Mouse (Mus musculus) forebrain, embryonic 13.5 days (tissue): ENCODE measurements around the gene D8Ertd738e. TPM values are rescaled to one million over a fixed set of nuclear protein-coding genes. Genes with fewer than 3 reads are reported as not detected.
"Not testable (repeated sequence)": the region's sequence is repeated elsewhere in the genome, so short reads cannot be mapped to it uniquely, and the experiment has no call there.

Experiments used
- ATAC-seq: fragments of 200-750 bp; cut with Nextera tagmentation; 2 replicates; pipeline ENCODE4 v1.8.0; 2017
- H3K27ac ChIP-seq: fragments of 300-500 bp; sonication (generic); 2 replicates; pipeline ENCODE4 v1.5.1; 2015; ENCODE audit warnings: inconsistent platforms, mild to moderate bottlenecking, moderate library complexity
- H3K27me3 ChIP-seq: fragments of 300-500 bp; sonication (generic); 2 replicates; pipeline ENCODE4 v1.6.1; 2015; ENCODE audit warnings: mild to moderate bottlenecking, inconsistent platforms
- H3K36me3 ChIP-seq: fragments of 300-500 bp; sonication (generic); 2 replicates; pipeline ENCODE4 v1.6.1; 2015; ENCODE audit warnings: mild to moderate bottlenecking, inconsistent platforms; ENCODE audit not compliant: poor library complexity, severe bottlenecking
- H3K4me1 ChIP-seq: fragments of 300-500 bp; sonication (generic); 2 replicates; pipeline ENCODE4 v1.6.1; 2015; ENCODE audit warnings: inconsistent platforms
- H3K4me2 ChIP-seq: fragments of 300-500 bp; sonication (generic); 2 replicates; pipeline ENCODE4 v1.6.1; 2015; ENCODE audit warnings: inconsistent platforms, mild to moderate bottlenecking, moderate library complexity
- H3K4me3 ChIP-seq: fragments of 300-500 bp; sonication (generic); 2 replicates; pipeline ENCODE4 v1.5.1; 2015; ENCODE audit warnings: mild to moderate bottlenecking, inconsistent platforms
- H3K9ac ChIP-seq: fragments of 300-500 bp; sonication (generic); 2 replicates; pipeline ENCODE4 v1.6.1; 2015; ENCODE audit warnings: mild to moderate bottlenecking, inconsistent platforms
- H3K9me3 ChIP-seq: fragments of 300-500 bp; sonication (generic); replicated peaks from 2 replicates; pipeline ENCODE4 v1.6.1; 2016; ENCODE audit warnings: inconsistent platforms
- WGBS: fragments of 180-500 bp; shearing (Covaris S2); methylation state at CpG from one replicate; pipeline ENCODE4 v1.1.7; 2015; 5-methylcytosine and 5-hydroxymethylcytosine counted together
- polyA plus RNA-seq: library from polyadenylated mRNA; unstranded; fragments of >200 nt; fragmentation: Nextera tagmentation; extraction: Ambion mirVana; gene quantifications from 2 replicates; pipeline ENCODE4 v1.2.1, GENCODE M21; 2015

D8Ertd738e gene
- polyA plus RNA-seq, result 294 and 310 TPM in 2 replicates

- Histone ChIP-seq H3K27ac (peak within 1 kb of the TSS; percentile 63; the same call in 1 of the 2 replicates), H3K4me3 (peak within 1 kb of the TSS; percentile 93)
These were observed at the start of gene D8Ertd738e for GRCm38 (mm10) chr8:84249257-84250170. Gene D8Ertd738e, minus strand, starts transcription at chr8:84249719.

GRCm38 (mm10) chr8:84297029-84297785, 47.7 kb upstream of the D8Ertd738e start:
- no peak overlapping the region for H3K4me3 ChIP-seq
- ATAC-seq, result no peak
- no peak overlapping the region for H3K9ac ChIP-seq
- H3K36me3 ChIP-seq, result no peaks in the 10 kb centered on the region
- 0 out of 2 replicates have a peak, but pooled peaks cover 4% of the 10 kb centered on the region for H3K9me3 ChIP-seq
- H3K27ac ChIP-seq, result no peak overlapping the region
- 64% methylated on average over 5 of the region's 5 CpGs for WGBS
- no peaks in the 10 kb centered on the region for H3K4me1 ChIP-seq
- H3K4me2 ChIP-seq, result no peak overlapping the region
- H3K27me3 ChIP-seq, result no peaks in the 10 kb centered on the region

More at GRCm38 (mm10) chr8:84249257-84250170, at the start of gene D8Ertd738e:
- peaks cover 8% of the 10 kb centered on the region; the same call in 1 of the 2 replicates for H3K4me1 ChIP-seq
- H3K4me2 ChIP-seq, result peak within 1 kb of the TSS; percentile 89
- H3K27me3 ChIP-seq, result no peaks in the 10 kb centered on the region
- peaks cover 77% of the 10 kb centered on the region for H3K36me3 ChIP-seq
- peak; percentile 97 for ATAC-seq
- peak within 1 kb of the TSS; percentile 91 for H3K9ac ChIP-seq
- H3K9me3 ChIP-seq, result no peaks in the 10 kb centered on the region
- WGBS, result 4% methylated on average over 52 of the region's 52 CpGs

GRCm38 (mm10) chr8:84291688-84292087, 42.2 kb upstream of the D8Ertd738e start:
- Histone ChIP-seq H3K4me3 (no peak overlapping the region), H3K9ac (no peak overlapping the region), H3K27me3 (no peaks in the 10 kb centered on the region), H3K4me2 (no peak overlapping the region), H3K27ac (no peak overlapping the region), H3K36me3 (no peaks in the 10 kb centered on the region), H3K9me3 (no peaks in the 10 kb centered on the region), H3K4me1 (no peaks in the 10 kb centered on the region)
- WGBS, result 24% methylated on average over 8 of the region's 8 CpGs
- no peak for ATAC-seq

- Histone ChIP-seq H3K9ac (no peak overlapping the region), H3K4me2 (no peak overlapping the region), H3K27ac (no peak overlapping the region), H3K36me3 (no peaks in the 10 kb centered on the region), H3K27me3 (no peaks in the 10 kb centered on the region), H3K4me3 (no peak overlapping the region), H3K9me3 (no peaks in the 10 kb centered on the region), H3K4me1 (no peaks in the 10 kb centered on the region)
- ATAC-seq, result no peak
- 72% methylated on average over 5 of the region's 5 CpGs for WGBS
These were observed 41.6 kb upstream of the D8Ertd738e start for GRCm38 (mm10) chr8:84291086-84291485.

DNA sequence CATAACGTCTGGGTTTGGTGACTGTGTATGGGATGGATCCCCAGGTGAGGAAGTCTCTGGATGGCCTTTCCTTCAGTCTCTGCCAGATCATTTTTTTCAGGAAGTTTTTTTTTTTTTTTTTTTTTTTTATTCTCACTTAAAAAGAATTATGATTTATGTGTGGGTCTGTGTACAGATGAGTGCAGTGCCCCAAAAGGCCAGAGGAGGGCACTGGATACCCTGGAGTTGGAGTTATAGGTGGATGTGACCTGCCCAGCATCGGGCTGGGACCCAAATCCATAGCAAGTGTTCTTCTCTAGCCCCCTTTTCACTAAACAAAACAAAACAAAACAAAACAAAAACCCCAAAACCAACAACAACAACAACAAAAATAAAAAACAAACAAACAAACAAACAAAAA, 39.4 kb upstream of the D8Ertd738e start:
- 54% methylated on average over 2 of the region's 2 CpGs for WGBS
- no peak for ATAC-seq
- Histone ChIP-seq H3K4me1 (no peaks in the 10 kb centered on the region), H3K9me3 (no peaks in the 10 kb centered on the region), H3K27me3 (no peaks in the 10 kb centered on the region), H3K9ac (no peak overlapping the region), H3K4me3 (no peak overlapping the region), H3K4me2 (no peak overlapping the region), H3K36me3 (no peaks in the 10 kb centered on the region), H3K27ac (no peak overlapping the region)

GRCm38 (mm10) chr8:84285665-84286064, 36.1 kb upstream of the D8Ertd738e start:
- H3K4me2 ChIP-seq, H3K27ac ChIP-seq: not testable (repeated sequence)

GRCm38 (mm10) chr8:84284608-84285063, 35.1 kb upstream of the D8Ertd738e start:
- Histone ChIP-seq H3K27me3 (no peaks in the 10 kb centered on the region), H3K9ac (no peak overlapping the region), H3K36me3 (no peaks in the 10 kb centered on the region), H3K4me3 (no peak overlapping the region), H3K4me2 (no peak overlapping the region), H3K27ac (no peak overlapping the region), H3K4me1 (no peaks in the 10 kb centered on the region), H3K9me3 (no peaks in the 10 kb centered on the region)
- WGBS, result 50% methylated on average over 9 of the region's 9 CpGs
- no peak for ATAC-seq

More at GRCm38 (mm10) chr8:84285665-84286064, 36.1 kb upstream of the D8Ertd738e start:
- H3K4me3 ChIP-seq, H3K9me3 ChIP-seq, H3K9ac ChIP-seq, H3K4me1 ChIP-seq, ATAC-seq, H3K36me3 ChIP-seq, H3K27me3 ChIP-seq: not testable (repeated sequence)
- WGBS, result 54% methylated on average over 5 of the region's 5 CpGs

GRCm38 (mm10) chr8:84280777-84281176, 31.3 kb upstream of the D8Ertd738e start:
- no peak overlapping the region for H3K9ac ChIP-seq
- H3K4me2 ChIP-seq, result no peak overlapping the region
- H3K36me3 ChIP-seq, result no peaks in the 10 kb centered on the region
- H3K4me1 ChIP-seq, result no peaks in the 10 kb centered on the region
- no peak for ATAC-seq
- 85% methylated on average over 10 of the region's 10 CpGs for WGBS
- H3K4me3 ChIP-seq, result no peak overlapping the region
- H3K9me3 ChIP-seq, result no peaks in the 10 kb centered on the region
- H3K27me3 ChIP-seq, result no peaks in the 10 kb centered on the region; the same call in 1 of the 2 replicates
- H3K27ac ChIP-seq, result no peak overlapping the region

- 66% methylated on average over 1 of the region's 1 CpGs for WGBS
- Histone ChIP-seq H3K4me3 (no peak overlapping the region), H3K9ac (no peak overlapping the region), H3K27me3 (peaks cover 5% of the 10 kb centered on the region; the same call in 1 of the 2 replicates), H3K36me3 (no peaks in the 10 kb centered on the region), H3K27ac (no peak overlapping the region), H3K9me3 (no peaks in the 10 kb centered on the region), H3K4me1 (no peaks in the 10 kb centered on the region), H3K4me2 (no peak overlapping the region)
- no peak for ATAC-seq
These were observed 26.9 kb upstream of the D8Ertd738e start for GRCm38 (mm10) chr8:84276447-84276846.

DNA sequence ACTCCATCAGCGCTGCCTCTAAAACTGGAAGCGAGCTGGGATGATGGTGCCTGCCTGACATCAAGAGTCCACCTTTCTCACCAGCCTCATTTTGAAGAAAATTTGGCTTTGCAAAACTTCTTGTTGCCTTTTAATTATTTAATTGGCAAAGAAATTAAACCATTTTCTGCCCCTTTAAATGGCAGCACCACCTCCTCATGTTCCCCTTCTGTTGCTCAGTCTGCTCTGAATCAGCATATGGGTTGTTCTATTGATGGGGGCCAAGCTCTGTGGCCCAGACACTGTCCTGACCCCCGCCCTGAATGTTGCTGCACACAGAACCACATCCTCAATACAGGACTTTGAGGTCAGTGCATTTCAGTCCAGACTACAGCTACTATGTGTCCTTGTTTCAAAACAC, 24.4 kb upstream of the D8Ertd738e start:
- Histone ChIP-seq H3K4me3 (no peak overlapping the region), H3K27me3 (peaks cover 5% of the 10 kb centered on the region; the same call in 1 of the 2 replicates), H3K4me1 (peaks cover 13% of the 10 kb centered on the region), H3K4me2 (no peak overlapping the region), H3K36me3 (no peaks in the 10 kb centered on the region), H3K27ac (no peak overlapping the region), H3K9ac (no peak overlapping the region), H3K9me3 (no peaks in the 10 kb centered on the region)
- 84% methylated on average over 3 of the region's 3 CpGs for WGBS
- no peak for ATAC-seq

DNA sequence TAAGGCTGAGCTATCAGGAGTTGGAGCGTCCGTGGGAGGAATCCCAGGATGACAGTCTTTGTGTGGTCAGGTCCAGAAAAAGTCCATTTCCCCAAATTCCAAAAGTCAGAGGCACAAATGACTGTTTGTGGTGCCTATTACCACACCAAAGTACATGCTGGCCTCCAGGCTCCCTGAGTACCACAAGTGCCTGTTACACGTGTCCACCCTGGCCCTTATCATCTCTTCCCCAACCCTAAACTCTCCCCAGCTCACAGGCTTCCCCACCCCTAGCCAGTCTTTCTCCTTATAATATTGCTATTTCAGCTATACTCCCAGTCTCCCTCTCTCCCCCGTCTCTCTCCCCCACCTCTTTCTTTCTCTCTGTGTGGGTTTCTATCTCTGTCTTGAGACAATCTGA, 22.8 kb upstream of the D8Ertd738e start:
- Histone ChIP-seq H3K27ac (no peak overlapping the region), H3K4me2 (no peak overlapping the region), H3K27me3 (peaks cover 5% of the 10 kb centered on the region; the same call in 1 of the 2 replicates), H3K9me3 (no peaks in the 10 kb centered on the region), H3K9ac (no peak overlapping the region), H3K4me3 (no peak overlapping the region), H3K36me3 (0 out of 2 replicates have a peak, but pooled peaks cover 5% of the 10 kb centered on the region), H3K4me1 (peaks cover 16% of the 10 kb centered on the region)
- ATAC-seq, result no peak
- 80% methylated on average over 4 of the region's 4 CpGs for WGBS
